Mouse (Mus musculus): Measurements from ENCODE around the gene Slc34a3. TPM values are rescaled to one million over a fixed set of nuclear protein-coding genes. Genes with fewer than 3 reads are reported as not detected.
A peak's percentile ranks its signal among the peaks of the same experiment; 100 is the strongest.

Gene Slc34a3
- total and polyA plus RNA-seq, 3 experiments = 0.03 to 0.04 TPM; not detected in 1

- peak; percentile 57 for TF ChIP-seq CHD1 (IDR thresholded peaks at IDR 0.05; ENCODE audit: low read depth, low read length)
- TF ChIP-seq TAL1 (IDR thresholded peaks at IDR 0.05; ENCODE audit: low read length) = no peak
- peak; percentile 93 for TF ChIP-seq MYC (IDR thresholded peaks at IDR 0.05; ENCODE audit: low read depth, low read length)
- no peak for TF ChIP-seq GABPA (IDR thresholded peaks at IDR 0.05; ENCODE audit: low read depth, low read length)
- TF ChIP-seq ZNF384 (IDR thresholded peaks at IDR 0.05; ENCODE audit: low read depth, low read length) = no peak
- TF ChIP-seq SMC3 (IDR thresholded peaks at IDR 0.05; ENCODE audit: low read depth, low read length) = no peak
- TF ChIP-seq EP300 (IDR thresholded peaks at IDR 0.05; ENCODE audit: low read depth in 1 of 2, low read length in 2 of 2) = 0 out of 4 replicates have a peak, but pooled peaks of 1 of the 2 experiments have one; percentile 6
- TF ChIP-seq CTCF (IDR thresholded peaks at IDR 0.05 in 2 of 3, conservative IDR thresholded peaks at IDR 0.05 in 1 of 3; ENCODE audit: control insufficient read depth in 1 of 3, insufficient read depth in 1 of 3, low read depth in 2 of 3, low read length in 3 of 3, poor library complexity in 1 of 3, severe bottlenecking in 1 of 3) = no peak
- peak; percentile 53; the same call in 1 of the 2 replicates for TF ChIP-seq E2F4 (IDR thresholded peaks at IDR 0.05; ENCODE audit: borderline replicate concordance, low read depth, low read length)
- no peak for TF ChIP-seq POLR2AphosphoS5 (IDR thresholded peaks at IDR 0.05; ENCODE audit: borderline replicate concordance, low read depth, low read length)
- TF ChIP-seq MYB (IDR thresholded peaks at IDR 0.05; ENCODE audit: low read depth, low read length) = no peak
- no peak for TF ChIP-seq USF2 (IDR thresholded peaks at IDR 0.05; ENCODE audit: borderline replicate concordance in 1 of 2, insufficient read depth in 1 of 2, low read depth in 1 of 2, low read length in 2 of 2)
- no peak for TF ChIP-seq UBTF (IDR thresholded peaks at IDR 0.05; ENCODE audit: borderline replicate concordance, insufficient read depth, low read depth, low read length)
Measured at GRCm38 (mm10) chr2:25181891-25182397, 52.2 kb downstream of the Slc34a3 start (continued).

GRCm38 (mm10) chr2:25180973-25181890, 52.9 kb downstream of the Slc34a3 start:
- TF ChIP-seq POLR2AphosphoS2 (IDR thresholded peaks at IDR 0.05; ENCODE audit: low read length) (no peak; the same call in 1 of the 2 replicates), NRF1 (IDR thresholded peaks at IDR 0.05; ENCODE audit: insufficient read depth, low read depth, low read length, poor library complexity, severe bottlenecking) (0 out of 2 replicates have a peak, but pooled peaks have one; percentile 15), POLR2A (IDR thresholded peaks at IDR 0.05; ENCODE audit: control insufficient read depth in 1 of 2, insufficient read depth in 1 of 2, low read depth in 1 of 2, low read length in 2 of 2, poor library complexity in 1 of 2) (peak in 1 of 2 experiments; percentile 17; a peak in 1 of 4 replicates), MXI1 (IDR thresholded peaks at IDR 0.05; ENCODE audit: low read depth, low read length) (peak; percentile 9), RCOR1 (IDR thresholded peaks at IDR 0.05; ENCODE audit: low read depth, low read length) (no peak), CTCF (IDR thresholded peaks at IDR 0.05 in 2 of 3, conservative IDR thresholded peaks at IDR 0.05 in 1 of 3; ENCODE audit: control insufficient read depth in 1 of 3, insufficient read depth in 1 of 3, low read depth in 2 of 3, low read length in 3 of 3, poor library complexity in 1 of 3, severe bottlenecking in 1 of 3) (peak in 2 of 3 experiments; percentile 40 to 52; a peak in 4 of 6 replicates), CHD1 (IDR thresholded peaks at IDR 0.05; ENCODE audit: low read depth, low read length) (0 out of 2 replicates have a peak, but pooled peaks have one; percentile 12), BHLHE40 (IDR thresholded peaks at IDR 0.05; ENCODE audit: borderline replicate concordance, low read depth, low read length) (no peak), ZMIZ1 (IDR thresholded peaks at IDR 0.05; ENCODE audit: low read depth, low read length) (no peak), UBTF (IDR thresholded peaks at IDR 0.05; ENCODE audit: borderline replicate concordance, insufficient read depth, low read depth, low read length) (peak; percentile 47; the same call in 1 of the 2 replicates), CHD2 (IDR thresholded peaks at IDR 0.05; ENCODE audit: low read length) (no peak), ELF1 (IDR thresholded peaks at IDR 0.05; ENCODE audit: low read depth, low read length) (peak; percentile 13; the same call in 1 of the 2 replicates), ETS1 (IDR thresholded peaks at IDR 0.05; ENCODE audit: low read depth, low read length) (0 out of 2 replicates have a peak, but pooled peaks have one; percentile 3), MYB (IDR thresholded peaks at IDR 0.05; ENCODE audit: low read depth, low read length) (no peak), USF1 (IDR thresholded peaks at IDR 0.05; ENCODE audit: low read depth, low read length) (no peak), HCFC1 (IDR thresholded peaks at IDR 0.05; ENCODE audit: low read depth, low read length) (0 out of 2 replicates have a peak, but pooled peaks have one; percentile 40), TBP (IDR thresholded peaks at IDR 0.05; ENCODE audit: low read depth, low read length) (no peak), MAZ (IDR thresholded peaks at IDR 0.05; ENCODE audit: low read depth, low read length) (peak; percentile 82; the same call in 1 of the 2 replicates)
- Histone ChIP-seq H3K4me1 (ENCODE audit: control insufficient read depth in 1 of 2, insufficient read depth in 2 of 2, low read length in 2 of 2) (peaks cover 1 to 6% of the 10 kb centered on the region in 2 experiments; a peak in 3 of 4 replicates), H3K4me3 (ENCODE audit: control insufficient read depth in 1 of 2, insufficient read depth in 1 of 2, low read depth in 2 of 2, low read length in 2 of 2) (peak overlapping the region; percentile 59 to 99), H3K36me3 (ENCODE audit: control insufficient read depth in 1 of 2, insufficient read depth in 2 of 2, low read length in 2 of 2) (peaks cover 0 to 5% of the 10 kb centered on the region in 2 experiments; a peak in 2 of 4 replicates), H3K27ac (ENCODE audit: control insufficient read depth, low read depth, low read length) (peak overlapping the region; percentile 85), H3K9ac (ENCODE audit: control insufficient read depth, low read depth, low read length, poor library complexity, severe bottlenecking) (peak overlapping the region; percentile 90), H3K27me3 (ENCODE audit: control insufficient read depth in 1 of 2, insufficient read depth in 2 of 2, low read length in 2 of 2) (no peaks in the 10 kb centered on the region), H3K9me3 (replicated peaks; ENCODE audit: insufficient read depth, low read length) (no peaks in the 10 kb centered on the region), H3K79me2 (ENCODE audit: control insufficient read depth, insufficient read depth, low read length, poor library complexity) (peaks cover 8% of the 10 kb centered on the region)
- peak; percentile 83 for DNase-seq (ENCODE audit: low read depth, low spot score)
